Mouse (Mus musculus) right cerebral cortex, postnatal 14 days (tissue): ENCODE measurements around the gene Rufy2.

ENCODE experiments used
- DNase-seq: peaks from one replicate; pipeline ENCODE4 v3.0.0; 2022

Gene Rufy2

DNA sequence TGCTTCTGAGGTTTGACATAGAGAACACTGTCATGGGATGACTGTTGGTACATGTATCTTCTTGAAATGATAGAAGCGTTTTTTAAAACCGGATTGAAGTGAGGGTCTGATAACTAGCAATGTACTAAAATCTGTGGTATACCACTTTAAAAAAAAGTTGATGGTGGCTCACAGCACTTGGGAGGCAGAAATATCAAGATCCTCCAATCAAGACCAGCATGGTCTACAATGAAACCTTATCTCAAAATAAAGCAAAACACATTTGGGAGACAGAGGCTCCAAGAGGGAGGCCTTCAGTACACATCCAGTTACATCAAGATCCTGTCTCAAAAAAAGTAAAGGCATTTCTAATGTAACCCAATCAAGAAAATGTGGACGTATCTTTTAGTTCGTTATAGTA, 41.7 kb downstream of the Rufy2 start:
- no peak for DNase-seq

DNA sequence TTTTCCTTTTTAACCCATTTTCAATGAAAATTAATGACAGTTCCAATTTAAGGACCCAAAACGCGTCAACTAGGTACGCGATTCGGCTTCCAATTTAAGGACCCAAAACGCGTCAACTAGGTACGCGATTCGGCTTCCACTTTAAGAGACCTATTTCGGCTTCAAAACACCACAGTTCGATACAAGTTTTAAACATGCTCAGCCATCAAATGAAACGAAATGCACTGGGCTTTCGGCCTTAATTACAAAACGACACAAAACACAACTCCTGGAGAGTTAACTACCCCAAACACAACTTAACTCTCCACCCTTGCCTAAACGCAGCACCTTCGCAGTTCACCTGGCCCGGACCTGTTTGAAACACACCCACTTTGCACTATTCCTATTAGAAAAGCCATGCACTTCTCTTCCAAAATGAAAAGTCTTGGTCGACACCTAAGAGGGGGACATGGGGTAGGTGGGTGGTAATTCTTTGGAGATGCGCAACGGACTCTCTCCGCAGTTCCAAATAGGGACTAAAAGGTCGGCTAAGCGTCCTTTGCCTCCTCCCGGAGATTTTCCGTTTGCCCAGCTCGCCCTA, 42.6 kb downstream of the Rufy2 start:
- DNase-seq: no peak

DNA sequence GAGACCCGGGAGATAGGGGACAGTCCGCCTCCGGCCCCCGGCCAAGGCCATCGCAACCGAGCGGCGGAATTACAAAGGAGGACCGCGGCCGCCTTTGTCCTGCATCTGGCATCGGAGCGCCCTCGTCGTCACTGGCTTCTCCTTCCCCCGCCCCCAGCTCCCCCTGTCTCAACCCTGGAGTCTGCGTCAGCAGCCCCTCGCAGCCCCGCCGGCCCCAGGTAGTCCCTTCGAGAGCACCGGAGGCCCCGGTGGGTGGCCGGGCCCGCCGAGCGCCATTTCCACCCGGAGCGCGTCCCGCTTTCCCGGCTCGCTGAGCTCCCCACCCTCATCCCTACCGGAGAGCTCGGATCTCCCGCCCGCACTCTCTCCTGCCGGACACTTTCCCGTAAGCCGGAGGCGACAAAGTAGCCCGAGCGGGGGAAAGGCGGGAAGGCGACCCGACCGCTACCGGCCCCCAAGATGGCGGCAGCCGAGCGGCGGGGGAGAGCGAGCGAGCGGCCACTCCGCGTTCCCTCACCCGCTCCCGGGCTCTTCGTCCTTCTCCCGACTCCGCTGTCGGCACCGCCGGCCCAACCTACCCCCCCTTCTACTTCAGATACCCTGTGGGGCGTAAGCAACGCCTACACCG, 43.2 kb downstream of the Rufy2 start:
- DNase-seq: peak; percentile 73

DNA sequence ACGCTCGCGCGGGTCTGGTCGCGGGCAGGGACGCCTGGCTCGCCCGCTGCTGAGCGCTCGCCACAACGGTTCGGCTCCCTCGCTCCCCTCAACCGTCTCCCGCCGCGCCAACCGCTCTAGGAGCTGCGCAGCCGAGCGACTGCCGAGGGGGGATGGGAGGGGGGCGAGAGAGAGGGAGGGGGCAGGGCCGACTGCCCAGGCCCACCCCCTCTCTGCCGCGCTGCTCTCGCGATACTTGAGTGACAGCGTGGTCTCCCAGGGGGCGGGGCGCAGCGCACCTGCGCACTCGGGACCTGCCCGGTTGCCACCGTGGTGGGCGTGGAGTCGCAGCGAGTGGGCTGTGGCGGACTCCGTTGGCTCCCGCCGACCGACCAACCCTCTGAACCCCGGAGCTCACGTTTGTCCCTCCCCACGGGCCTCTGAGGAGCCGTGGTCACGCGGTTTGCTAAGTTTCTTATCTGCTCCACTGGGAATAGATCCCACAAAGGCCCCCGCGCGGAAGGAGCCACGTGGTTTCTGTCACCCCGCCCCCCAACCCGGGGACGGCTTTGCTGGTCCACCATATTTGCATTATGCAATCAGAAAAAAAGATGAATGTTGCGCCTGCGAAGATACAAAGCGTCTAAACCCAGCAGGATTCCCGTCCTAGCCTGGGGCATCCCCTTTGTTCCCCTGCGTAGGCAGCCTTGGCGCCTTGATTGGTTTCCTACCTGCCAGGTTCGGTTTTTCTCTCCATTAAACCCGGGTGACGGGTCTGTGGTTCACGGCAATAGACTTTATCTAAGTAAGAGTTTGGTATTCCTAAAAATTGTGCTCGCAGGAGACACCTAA, 43.9 kb downstream of the Rufy2 start, which contains the start of the genes Hnrnph3 and Pbld2:
Hnrnph3 (minus strand) TSS at position 469 of the 831 bp plus-strand sequence.
Pbld2 (plus strand) TSS at position 567 of the 831 bp plus-strand sequence.
- peak; percentile 99 for DNase-seq

DNA sequence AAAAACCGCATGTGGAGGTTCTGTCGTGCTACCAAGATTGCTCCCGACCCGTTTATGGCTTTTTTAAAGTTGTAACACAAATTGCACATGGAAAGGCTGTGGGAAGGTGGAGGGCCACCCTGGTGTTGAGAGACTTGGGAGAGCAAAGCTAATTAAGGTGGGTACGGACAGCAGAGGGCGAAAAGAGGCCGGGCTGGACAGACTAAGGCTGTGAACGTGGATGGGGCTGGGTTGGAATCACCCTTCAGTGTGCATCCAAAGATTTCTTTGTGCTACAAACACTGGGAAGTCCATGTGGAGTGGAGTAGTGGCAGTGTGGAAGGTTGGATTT, 44.5 kb downstream of the Rufy2 start:
- peak; percentile 38 for DNase-seq

DNA sequence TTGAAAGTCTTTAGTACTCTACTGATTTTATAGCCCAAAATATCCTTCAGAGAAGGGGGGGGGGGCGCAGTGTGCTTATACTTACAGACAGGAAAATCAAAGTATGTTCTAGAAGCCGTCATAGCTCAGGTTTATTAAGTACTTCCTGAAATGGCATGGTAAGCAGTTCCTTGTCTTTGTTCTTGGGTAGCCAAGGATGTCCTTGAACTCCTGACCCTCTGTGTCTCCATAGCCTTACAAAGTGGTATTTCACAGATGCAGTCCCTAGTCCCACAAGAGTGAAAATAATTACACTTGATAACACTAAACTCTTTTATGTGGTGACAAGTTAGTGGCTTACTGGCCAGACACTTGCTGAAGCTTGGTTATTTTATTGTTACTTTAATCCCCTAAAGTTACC, 45.0 kb downstream of the Rufy2 start:
- DNase-seq: no peak

DNA sequence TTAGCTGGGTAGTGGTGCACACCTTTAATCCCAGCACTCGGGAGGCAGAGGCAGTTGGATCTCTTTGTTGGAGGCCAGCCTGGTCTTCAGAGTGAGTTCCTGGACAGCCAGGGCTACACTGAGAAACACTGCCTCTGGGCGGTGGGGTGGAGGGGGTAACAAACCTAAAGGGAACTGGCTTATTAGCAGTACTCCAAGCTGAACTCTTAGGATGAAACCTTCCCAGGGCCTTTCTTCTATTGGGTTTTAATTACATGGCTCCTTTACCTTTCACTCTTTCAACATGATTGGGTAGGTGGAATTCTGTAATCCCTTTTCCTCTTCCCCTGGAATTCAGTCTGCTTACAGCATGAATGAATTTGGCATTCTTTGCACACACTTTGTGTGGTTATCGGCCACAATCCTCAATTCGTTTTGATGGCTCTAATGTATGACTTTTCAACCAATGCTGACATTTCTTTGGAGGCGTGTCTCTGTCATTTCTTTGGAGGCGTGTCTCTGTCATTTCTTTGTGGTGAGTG, 45.5 kb downstream of the Rufy2 start:
- no peak for DNase-seq

DNA sequence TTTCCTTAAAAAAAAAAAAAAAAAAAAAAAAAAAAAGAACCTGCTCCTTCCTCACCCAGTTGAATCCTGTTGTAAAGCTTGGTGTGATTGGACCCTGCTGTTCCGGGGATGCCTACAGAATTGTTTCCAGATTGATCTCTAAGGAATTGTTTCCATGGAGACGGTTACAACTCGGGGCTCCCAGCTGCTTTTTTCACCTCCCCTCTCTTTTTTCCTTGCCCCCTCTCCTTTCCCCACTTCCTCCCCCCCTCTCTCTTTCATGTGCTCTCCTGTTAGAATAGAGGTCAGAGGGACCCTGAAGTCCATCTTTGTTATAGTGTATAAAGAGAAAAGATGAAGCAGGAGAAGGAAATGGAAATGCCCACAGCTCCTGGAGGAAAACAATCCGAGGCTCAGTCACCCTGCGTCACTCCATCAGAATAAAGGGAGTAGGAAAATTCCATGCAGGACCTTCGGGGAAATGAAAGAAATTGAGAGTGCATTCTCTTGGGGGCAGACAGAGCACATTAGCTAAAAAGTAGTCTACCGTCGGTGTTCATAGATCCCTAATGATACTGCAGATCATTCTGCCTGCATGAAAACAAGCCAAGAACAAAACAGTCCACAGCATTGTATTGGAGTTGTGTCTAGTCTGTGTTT, 46.3 kb downstream of the Rufy2 start:
- no peak for DNase-seq

DNA sequence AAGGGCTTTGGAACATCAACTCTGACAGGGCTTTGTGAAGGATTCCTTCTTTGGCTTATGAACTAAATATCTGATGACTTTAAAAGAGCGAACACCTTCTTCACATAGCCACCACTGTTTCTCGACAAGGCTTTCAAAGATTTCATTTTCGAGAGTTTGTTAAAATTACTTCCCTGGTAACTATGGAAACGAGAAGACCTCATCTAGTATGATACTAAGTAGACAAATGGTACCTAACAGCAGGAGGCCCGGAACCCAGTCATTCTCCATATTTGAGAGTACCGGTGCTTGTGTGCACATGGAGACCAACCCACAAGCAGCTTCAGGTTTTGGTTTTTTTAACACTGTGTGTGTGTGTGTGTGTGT, 46.8 kb downstream of the Rufy2 start:
- DNase-seq: no peak

DNA sequence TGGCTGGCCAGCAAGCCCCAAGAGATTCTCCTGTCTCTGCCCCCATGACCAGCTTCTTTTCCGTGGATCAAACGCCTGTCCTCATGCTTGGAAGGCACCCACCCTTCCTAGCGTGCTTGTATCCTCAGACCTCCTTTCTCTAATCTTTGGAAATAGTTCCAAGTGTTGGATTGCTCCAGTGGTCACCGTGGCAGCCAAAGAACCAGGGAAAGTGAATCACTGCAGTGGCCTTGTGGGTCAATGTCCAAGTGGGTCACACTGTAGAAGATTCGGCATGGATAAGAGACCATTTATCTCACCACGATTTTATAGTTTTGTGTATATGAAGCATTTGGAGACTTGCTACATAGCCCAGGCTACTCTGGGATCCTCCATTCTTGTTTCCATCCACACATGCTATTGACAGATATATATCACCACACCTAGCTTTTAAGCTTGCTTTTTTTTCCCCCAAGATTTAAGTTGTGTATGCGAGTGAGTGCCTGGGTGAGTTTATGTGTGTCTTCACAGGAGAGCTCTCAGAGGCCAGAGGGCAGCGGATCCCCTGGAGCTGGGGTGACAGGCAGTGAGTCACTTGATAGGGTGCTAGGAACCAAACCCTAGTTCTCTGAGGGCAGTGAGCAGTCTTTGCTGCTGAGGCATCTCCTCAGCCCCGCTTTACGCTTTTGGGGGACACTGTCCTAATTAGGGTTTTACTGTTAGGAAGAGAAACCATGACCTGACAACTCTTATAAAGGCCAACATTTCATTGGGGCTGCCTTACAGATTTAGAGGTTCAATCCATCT, 47.5 kb downstream of the Rufy2 start:
- no peak for DNase-seq

DNA sequence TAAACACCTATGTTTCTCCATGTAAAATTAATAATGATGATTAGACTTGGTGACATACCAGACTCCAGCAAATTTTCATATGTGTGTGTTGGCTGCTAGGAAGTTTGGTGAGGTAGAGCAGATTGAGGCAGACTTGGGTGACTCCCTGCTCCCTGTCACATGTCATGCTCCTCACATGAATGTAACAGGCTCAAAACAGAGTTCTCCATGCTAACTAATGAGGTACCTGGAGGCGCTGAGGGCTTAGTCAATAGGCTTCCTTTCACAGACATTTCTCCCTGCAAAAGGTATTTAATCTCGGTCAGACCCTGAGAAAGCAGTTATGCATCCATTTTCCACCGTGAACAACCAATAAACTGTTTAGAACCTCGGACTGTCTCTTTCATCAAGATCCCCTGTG, 48.4 kb downstream of the Rufy2 start:
- DNase-seq: no peak

DNA sequence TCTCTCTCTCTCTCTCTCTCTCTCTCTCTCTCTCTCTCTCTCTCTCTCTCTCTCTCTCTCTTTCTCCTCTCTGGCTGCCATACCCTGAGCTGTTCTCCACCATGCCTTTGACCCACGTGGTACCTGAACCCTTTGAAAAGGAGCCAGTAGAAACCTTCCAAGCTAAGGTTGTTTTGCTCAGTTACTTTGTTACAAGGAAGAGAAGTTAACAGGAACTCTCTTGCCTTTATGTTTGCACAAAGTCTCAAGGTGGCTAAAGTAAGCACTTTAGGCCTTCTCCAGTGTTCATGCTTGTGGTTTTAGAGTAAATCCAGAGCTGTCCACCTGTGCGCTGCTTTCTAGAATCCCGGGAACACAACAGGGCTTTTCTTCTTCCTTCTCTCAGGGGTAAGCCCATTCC, 52.2 kb downstream of the Rufy2 start:
- DNase-seq: no peak

DNA sequence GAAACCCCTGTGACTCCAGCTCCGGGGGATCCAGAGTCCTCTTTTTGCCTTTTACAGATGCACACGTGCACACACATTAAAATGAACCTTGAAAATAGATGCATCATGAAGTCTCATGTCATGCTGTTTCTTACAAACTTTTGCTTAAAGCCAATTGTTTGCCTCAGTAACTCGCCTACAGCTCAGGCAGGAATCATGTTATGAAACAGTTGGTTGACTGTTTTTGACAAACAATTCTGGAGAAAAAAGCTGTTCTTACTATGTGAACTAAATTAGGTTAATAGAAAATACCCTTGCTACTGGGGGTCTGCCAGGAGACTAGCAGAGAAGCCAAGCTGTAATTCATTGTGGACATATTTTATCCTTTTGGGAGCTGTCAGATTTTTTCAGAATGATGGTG, 52.9 kb downstream of the Rufy2 start:
- no peak for DNase-seq

DNA sequence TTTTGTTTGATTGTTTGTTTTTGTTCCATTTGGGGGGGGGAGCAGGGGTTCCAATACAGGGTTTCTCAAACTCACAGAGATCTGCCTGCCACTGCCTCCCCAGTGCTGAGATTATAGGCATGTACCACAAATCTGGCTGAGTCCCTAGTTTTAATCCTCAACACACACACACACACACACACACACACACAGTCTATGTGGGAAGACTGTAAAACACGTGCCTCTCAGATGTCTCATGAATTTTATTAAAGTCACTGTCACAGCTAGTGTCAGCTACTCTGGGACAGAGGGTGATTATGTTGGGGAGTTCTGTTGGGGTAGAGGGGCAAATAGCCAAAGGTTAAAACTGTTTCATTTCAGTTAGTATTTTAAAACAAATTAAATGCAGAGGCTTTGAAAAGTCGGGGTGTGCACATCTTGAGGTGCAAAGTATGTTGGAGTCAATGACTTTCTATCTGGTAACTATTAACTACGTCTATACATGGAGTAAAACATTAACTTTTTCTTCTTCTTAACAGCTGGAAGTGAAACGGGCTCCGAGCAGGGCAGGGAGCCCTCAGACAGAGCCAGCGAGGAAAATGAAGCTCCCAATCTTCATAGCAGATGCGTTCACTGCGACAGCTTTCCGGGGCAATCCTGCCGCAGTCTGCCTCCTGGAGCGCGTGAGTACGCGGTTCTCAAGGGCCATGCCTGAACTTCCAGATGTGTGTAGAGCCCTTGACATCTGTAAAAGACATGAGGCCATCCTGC, 58.7 kb downstream of the Rufy2 start:
- DNase-seq: no peak

DNA sequence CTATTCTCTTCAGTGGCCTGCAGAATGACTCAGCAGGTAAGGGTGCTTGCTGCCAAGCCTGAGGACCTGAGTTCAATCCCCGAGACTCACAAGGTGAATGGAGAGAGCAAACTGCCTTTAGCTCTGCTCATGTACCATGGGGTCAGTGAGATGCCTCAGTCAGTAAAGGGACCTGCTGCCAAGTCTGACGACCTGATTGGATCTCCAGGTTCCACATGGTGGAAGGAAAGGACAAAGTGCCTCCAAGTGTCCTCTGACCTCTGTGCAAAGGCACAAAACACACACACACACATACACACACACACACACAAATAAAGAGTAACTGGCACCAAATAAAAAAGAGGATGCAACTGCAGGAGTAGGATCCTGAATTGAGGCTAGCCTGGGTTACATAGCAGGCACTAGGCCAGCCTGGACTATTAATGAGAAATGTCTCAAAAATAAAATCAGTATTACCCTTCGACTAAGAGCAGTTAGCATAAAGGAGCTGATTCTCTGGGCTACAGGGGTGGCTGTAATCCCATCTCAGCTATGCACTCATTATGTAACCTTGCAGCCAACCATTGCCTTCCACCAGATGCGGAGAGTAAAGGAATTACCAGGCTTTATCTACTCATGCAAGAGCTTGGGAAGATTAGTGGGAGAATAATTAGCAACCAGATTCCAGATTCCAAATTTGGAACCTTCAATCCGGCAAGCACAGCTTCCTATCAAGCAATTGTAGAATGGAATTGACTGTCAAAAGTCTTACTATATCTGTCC, 60.0 kb downstream of the Rufy2 start:
- no peak for DNase-seq

DNA sequence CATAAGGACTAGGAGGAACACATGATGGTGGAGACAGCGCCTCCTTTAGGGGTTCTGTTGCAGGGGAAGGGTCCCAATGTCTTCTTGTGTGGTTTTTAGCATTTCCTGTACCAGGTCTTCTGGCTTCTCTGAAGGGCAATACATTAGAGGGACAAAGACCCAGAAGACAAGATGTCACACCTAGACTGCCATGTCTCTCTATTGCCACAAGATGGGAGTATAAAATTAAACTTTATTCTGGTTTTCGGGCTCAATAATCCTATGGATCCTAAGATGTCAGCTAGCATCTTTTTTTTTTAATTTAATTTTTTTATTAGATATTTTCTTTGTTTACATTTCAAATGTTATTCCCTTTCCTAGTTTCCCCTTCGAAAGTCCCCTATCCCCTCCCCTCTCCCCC, 63.1 kb downstream of the Rufy2 start:
- DNase-seq: no peak

DNA sequence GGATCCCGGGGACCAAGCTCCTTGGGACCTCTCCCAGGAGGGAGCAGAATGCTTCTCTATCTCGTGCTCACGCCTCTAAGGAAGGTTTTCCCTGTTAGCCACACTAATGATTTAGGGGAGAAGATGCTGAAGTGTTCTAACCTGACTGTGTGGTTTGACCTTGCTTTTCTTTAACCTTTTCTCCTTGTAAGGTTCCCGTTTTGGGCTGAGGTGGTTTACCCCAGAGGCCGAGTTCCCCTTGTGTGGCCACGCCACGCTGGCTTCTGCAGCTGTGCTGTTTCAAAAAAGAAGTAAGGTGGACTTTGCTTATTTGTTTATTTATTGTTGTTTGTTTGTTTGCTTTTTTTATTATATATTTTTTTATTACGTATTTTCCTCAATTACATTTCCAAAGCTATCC, 67.7 kb downstream of the Rufy2 start:
- no peak for DNase-seq

DNA sequence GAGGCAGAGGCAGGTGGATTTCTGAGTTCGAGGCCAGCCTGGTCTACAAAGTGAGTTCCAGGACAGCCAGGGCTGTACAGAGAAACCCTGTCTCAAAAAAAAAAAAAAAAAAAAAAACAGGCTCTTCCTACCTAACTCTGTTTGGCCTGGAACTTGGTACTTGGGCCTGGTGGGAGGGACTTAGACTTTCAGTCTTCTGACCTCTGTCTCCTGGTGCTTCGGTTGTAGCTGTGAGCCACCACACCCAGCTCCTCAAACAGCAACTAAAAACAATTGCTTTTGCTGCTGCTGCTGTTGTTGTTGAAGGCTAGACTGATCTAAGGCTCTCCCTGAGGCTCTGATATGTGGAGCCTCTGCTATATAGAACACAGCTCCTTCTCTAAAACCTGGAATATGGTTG, 69.1 kb downstream of the Rufy2 start:
- no peak for DNase-seq

DNA sequence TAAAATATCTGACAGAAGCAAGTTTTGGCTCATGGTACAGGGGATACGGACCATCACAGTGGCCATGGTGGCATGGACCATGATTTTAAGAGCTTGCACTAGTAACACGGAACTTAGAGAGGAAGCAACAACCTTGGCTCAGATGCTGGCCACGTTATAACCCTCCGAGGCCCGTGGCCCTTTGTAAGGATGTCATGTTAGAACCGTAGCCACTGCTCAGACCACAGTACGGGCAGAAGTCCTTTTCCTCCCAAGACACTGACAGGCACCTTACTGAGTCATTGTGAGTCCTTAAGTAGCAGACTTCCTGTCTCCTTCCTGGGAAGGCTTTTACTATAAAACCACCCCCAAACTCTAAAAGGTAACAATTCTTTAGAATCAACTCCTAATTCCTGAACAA, 71.2 kb downstream of the Rufy2 start:
- no peak for DNase-seq

DNA sequence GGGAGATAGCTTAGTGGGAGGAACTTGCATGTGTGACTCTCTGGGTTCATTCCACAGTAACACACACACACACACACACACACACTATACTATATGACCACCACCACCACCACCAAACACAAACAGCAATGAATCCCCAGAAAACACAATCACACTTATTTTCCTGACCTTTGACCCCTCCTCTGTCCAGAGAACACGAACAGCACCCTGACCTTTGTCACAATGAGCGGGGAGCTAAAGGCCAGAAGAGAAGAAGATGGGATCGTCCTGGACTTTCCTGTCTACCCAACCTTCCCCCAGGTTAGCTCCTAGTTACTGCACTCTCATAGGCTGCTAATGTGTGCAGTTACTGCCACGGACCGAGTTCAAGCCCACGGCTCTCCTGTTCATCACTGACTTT, 72.0 kb downstream of the Rufy2 start:
- DNase-seq: no peak

DNA sequence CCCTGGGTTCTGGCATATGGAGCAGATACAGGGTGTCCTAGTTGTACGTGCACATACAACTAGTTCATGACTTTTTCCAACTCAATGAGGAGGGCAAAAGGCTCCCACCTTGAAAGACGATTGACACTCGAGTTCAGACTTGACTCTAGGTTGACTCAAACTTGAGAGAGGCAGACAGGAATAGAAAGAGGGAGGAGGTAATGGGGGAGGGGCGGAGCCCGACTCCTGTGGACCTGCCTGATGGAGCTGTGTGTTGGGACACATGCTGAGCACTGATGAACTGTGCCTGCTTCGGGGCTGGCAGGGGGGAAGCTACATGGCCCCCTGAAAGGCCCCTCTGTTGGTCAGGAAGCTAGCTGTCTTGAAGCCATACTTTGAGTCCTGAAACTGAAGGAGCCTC, 73.0 kb downstream of the Rufy2 start:
- no peak for DNase-seq
